Mouse (Mus musculus) lung, adult 2 months (tissue): Measurements from ENCODE around the gene Ccdc82.

Experiments
- CTCF ChIP-seq: fragments of 200-500 bp; IDR thresholded peaks from 2 replicates; pipeline ENCODE4 v1.5.1; 2011; ENCODE audit warnings: mild to moderate bottlenecking, low read length, control low read depth; ENCODE audit not compliant: insufficient read depth
- POLR2A ChIP-seq: fragments of 200-500 bp; IDR thresholded peaks from 2 replicates; pipeline ENCODE4 v1.6.1; 2011; ENCODE audit warnings: low read depth, mild to moderate bottlenecking, control low read depth, low read length, borderline replicate concordance; ENCODE audit errors: extremely low read depth

DNA sequence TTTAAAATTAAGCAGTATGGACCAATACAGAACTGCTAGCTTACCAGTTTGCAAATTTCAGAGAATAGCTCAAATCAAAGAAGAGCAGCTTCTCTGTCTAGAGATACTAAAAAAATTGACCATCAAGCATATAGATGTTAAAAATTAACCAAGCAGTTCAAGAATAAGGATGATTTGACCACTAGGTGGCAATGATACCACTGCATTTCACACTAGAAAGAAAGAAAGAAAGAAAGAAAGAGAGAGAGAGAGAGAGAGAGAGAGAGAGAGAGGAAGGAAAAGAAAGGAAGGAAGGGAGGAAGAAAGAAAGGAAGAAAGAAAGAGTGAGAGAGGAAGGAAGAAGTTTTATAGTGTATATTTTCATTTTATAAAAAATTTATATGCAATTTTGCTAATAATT lies 4.4 kb upstream of the Ccdc82 start:
- TF ChIP-seq POLR2A (no peak), CTCF (no peak)
